Mouse (Mus musculus) gastrocnemius, postnatal 25 days (tissue): Measurements from ENCODE around the gene Abhd12b. TPM values are rescaled to one million over a fixed set of nuclear protein-coding genes. Genes with fewer than 3 reads are reported as not detected.

Experiments
- DNase-seq: peaks from one replicate; pipeline ENCODE4 v3.0.0; 2022
- long read RNA-seq, 2 experiments: library from polyadenylated mRNA; stranded (forward); transcript quantifications; one replicate each; pipeline ENCODE4 v2.0.0; 2021
- total RNA-seq, 2 experiments: library from RNA; stranded (reverse); gene quantifications; 1 replicate in 1 of 2; 2 replicates in 1 of 2; pipeline ENCODE4 v1.2.3; 2021

Gene Abhd12b
- not detected for total RNA-seq
- long read RNA-seq, experiment 1: 0 reads
- long read RNA-seq, experiment 2: 0 reads

DNA sequence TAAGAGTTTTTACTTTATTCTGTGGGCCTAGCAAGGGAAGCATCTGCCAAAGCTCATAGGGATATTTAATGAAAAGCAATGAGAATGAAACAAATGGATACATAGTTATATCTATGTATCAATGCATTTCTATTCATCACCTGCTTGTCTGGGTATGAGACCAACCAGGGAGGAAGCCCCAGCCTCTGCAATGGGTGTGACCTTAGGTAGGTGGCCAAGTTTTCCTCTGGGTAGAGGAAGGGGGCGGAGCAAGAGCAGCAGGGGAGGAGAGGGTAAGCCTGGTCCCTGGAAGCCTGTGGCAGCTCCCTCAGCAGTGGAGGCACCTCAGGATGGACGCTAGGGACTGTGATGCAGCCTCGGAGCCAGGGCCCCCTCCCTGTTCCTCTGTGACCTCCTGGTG lies at the start of gene Abhd12b:
TSS of gene Abhd12b (plus strand) at position 301 of the 400 bp plus-strand sequence.
- DNase-seq: no peak

DNA sequence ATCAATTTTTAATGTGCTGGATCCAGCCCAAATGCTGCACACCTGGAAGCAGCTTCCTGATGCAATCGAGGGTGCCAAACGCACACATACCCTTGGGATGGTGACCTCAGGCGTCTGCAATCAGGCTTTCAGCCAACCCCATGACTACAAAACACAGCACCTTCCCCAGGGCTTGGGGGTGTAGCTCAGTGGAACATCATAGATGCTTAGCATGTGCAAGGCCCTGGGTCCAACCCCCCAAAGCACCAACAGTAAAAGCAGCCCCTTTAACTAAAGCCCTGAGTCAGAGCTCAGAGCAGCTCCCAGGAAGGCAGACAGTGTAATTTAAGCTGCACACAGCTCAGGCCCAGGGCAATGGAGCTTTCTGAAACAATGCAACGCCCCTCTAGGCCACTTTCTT lies 49.7 kb upstream of the Abhd12b start:
- DNase-seq: no peak

DNA sequence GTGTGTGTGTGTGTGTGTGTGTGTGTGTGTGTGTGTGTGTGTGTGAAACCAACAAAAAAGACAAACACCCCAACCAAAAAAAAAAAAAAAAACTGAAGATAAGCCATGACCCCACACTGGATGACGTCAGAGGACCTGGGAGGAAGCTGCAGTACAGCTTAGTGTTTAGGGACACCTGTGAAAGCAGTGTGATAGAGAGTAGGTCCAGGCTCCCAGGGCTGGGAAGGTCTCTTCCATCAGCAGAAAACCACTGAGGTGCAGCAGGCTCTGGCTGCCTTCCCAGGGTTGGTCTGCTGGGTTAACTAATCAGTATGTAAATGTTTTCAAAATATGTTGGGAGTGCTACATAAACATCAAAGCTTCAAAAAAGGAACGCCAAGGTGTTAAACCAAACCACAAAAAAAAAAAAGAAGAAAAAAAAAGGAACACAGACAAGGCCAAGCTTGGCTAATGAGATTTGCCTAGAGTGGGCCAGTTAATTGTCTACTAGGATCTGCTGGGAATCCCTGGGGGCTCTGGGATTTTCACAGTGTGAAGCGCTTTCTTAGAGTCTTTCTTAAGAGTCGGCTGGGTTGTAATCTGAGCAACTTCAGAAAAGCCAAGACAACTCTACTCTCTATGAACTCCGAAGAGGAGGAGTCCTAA lies 49.0 kb upstream of the Abhd12b start:
- no peak for DNase-seq

DNA sequence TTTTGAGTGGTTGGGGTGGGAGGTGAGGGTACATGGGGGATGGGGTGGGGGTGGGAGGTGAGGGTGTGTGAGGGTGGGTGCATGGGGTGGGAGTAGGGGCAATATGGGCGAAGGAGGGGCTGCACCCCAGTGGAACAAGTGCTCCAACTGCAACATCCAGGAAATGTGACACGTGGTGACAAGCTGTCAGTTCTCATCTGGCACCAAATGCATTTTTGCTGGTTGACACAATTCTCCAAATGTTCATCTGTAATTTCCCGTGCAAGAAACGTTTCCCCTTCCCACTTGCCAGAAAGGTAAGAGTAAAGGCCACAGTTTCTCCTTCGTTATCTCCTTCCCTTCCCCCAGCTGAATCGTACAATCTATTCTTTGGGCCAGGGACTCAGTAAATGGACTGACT lies 48.1 kb upstream of the Abhd12b start:
- DNase-seq: no peak

DNA sequence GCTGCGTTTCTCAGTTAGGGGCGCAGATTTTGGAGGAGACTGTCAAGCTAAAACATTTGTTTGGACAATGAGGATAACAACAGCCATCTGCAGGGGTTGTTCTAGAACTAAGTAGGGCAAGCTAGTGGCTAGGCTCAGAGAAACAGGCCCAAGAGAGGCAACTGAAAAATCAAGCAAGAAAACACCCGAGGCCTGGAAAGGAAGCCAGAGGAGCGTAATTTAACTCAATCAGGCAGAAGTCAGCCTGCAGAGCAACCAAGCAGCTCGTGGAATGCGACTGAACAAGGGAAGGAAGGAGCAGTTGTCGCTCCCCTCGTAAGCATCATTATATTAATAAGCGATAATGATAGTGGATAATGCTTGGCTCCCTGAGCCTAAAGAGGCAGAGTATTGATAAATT lies 47.4 kb upstream of the Abhd12b start:
- no peak for DNase-seq

DNA sequence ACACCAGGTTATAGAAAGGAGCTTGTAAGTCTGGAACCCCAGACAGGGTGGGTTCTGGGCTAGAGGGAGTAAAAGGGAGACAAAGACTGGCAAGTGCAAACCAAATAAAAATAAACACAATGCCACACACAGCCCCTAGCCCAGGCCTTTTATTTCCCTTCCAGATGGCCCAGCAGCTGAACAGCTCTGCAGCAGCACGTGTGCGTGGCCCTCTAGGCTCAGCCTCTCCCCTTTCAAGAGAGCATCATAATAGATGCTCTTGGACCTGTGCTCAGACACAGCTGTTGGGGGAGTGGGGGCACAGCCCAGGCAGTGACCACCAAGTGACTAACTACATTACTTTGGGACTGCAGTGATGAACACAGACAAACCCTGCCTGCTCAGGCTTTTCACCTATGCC lies 45.8 kb upstream of the Abhd12b start:
- DNase-seq: no peak

DNA sequence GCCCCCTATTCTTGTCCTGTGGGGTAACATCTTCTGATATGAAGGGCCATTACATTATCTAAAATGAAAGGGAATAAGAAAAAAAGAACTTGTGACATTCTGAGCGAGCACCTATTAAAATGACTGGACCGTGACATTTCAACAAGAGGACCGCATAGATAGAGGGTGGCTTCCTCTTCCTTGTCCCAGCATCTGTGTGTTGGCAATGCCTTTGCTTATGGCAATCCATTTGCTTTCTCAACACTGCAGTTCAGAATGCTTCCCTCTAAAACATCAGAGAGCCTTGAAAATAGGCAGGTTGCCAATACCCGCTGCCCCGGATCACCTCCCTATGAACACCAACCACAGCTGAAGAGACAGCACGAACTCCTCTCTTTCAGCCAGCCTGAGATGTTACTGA lies 44.0 kb upstream of the Abhd12b start:
- DNase-seq: no peak

DNA sequence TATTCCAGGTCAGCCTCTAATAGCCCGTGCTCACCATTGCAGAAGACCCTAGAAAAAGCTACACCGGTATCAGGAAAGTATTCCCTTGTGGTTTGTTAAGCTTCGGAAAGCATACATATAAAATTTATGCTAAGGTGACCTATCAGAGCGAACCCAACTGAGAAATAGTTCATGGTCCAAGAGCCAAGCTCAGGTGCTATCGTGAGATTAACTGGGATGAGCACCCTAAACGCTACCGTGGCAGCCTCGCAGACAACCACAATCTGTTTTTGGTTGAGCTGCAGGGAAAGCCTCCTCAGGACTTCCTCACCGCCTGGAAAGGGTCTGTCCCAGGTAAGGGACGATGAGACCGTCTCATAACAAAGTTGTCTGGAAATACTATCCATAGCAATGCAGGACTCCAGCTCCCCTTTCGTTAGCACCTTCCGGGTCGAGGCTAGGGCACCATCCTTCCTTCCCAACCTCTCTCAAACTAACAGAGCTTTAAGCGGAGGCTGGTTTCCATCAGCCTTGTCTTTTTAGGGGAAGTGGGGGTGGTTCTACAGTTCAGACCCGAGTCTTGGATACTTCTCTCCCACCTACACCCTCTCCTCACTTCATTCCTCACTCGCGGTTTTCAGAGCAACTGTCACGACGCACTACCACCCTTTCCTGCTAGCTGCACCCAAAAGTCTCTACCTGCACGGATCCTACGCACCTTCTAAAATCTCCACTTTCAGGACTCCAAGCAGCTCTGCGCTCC lies 43.4 kb upstream of the Abhd12b start:
- DNase-seq: no peak

DNA sequence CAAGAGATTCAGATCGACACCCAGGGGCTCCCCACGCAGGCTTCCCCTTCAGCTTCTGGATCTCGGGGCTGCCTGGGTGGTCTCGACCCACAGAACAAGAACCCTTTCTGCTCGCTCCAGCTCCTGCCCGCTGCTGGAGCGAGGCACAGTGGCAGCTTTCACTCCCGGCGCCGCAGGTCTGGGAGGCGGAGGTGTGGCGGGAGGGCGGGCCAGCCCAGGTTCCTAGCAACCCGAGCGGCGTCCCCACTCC lies 42.9 kb upstream of the Abhd12b start:
- DNase-seq: no peak

DNA sequence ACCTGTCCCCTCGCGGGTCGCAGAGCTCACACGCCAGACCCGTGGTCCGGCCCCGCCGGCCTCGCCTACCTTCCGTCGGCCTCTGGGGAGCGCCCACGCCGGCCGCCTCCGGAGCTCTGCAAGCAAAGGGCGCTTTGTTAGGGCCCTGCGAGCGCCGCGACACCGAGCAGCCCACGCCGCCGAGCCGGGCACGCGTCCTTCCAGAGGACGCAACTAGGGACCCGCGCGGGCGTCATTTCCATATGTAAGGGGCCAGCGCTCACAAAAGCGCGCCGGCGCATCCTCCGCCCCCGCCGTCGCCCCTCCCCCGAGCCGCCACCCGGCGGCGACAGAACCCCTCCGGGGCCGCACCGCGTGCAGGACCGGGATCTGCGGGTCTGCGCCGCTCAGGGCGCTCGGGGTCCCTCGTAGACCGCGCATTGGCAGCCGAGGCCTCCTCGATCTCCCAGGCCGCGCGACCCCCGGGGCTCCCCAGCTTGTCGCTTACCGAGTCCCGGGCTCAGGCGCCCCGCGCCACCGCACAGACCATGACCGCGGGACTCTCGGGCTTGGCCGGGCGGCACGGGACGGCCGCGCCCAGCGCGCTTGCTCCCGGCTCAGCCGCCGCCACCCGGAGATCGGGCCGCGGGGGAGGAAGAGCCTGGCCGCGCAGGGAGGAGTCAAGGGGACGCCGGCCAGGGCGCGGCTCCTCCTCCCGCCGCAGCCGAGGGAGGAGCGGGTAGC lies 42.4 kb upstream of the Abhd12b start:
- peak; percentile 83 for DNase-seq

DNA sequence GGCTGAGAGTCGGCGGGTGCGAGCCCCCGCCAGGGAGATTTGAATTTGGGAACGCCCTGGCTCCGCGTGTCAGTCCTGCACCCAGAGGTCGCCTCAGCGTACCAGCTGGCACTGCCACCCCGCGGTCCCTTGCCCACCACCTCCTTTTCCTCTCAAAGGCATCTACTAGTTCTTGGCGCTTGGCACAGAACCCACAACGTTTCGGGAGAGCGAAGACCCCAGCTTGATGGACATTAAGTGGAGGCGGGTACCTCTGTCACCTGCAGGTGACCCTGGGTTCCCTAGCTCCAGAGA lies 41.9 kb upstream of the Abhd12b start:
- no peak for DNase-seq

DNA sequence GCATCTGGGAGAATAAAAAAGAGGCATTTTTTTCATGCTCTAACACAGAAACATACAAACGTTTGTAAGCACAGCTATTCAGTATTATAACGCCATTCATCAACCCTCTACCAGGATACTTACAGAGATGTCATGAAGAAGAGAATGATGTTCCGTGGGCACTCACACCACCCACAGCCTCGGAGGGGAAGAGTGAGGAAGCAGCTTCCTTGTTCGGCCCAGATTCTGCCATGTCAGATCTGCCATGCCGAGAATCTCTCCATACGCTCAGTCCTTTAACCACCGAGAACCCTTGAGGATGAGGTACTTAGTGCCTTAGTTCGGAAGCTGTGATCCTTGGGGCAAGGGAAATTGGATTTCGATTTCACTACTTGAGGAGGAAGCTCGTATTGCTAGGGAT lies 40.6 kb upstream of the Abhd12b start, which contains the start of gene Nin:
TSS of gene Nin (minus strand) at position 367 of the 400 bp plus-strand sequence.
- DNase-seq: no peak

DNA sequence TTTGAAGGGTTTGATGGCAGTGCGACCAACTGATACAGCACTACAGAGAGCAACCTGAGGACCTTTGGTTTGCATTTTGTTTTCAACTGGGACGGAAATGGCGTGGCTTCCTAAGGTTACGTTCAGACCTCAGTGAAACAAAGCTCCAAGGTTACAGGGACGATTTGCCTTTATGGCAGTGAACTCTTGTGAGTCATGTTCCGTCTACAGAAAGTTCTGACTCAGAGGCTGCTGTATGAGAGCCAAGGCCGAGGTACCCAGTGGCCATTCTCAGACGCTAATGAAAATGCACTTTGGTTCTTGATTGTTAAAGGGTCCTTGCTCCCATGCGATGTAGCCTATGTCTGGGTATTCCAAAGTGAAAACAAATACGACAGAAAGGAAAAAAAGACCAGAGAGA lies 36.8 kb upstream of the Abhd12b start:
- no peak for DNase-seq

DNA sequence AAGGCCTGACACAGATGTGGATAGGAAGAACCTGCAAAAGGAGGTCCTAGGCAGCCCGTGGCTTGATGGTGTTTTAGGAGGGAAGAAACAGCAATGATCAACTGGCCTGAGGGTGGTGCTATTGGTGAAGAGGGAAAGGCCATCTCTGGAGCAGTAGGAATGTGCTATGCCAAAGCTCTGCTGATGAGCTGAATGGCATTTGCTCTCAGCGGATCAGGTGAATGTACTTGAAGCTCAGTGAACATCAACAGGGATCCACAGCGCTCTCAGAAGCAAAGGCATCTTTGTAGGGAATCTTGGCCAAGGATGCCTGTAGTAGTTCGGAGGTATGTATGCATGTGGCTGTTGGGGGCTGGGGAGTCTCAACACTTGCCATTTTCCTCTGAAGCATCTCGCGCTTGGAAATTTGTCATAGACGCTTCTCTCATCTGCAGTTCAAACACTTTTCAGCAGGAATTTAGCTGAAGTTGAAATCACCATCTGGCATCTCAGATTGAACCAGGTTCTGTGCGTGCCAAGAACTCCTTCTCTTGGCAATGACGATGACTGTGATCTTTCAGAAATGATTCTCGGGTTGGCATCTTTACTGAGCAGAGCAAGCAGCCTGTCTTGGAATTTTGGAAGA lies 35.1 kb upstream of the Abhd12b start:
- no peak for DNase-seq

DNA sequence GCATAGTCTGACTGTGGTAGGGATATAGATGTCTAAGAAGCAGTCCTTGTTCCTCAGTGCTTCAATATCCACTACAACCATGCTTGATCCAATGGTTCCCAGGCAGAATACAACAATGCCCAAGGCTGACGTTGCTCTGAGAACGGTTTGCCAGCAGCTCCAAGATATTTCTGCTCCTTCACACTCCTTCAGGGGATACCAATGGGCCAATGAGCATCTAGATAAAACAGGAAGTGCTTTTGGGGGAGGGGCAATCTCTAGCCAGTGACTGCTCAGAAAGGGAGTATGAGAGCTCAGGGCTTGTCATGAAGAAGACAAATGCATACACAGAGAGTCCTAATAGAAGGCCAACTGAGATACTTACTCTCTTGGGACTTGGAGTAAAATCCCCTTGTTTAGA lies 34.4 kb upstream of the Abhd12b start:
- no peak for DNase-seq

DNA sequence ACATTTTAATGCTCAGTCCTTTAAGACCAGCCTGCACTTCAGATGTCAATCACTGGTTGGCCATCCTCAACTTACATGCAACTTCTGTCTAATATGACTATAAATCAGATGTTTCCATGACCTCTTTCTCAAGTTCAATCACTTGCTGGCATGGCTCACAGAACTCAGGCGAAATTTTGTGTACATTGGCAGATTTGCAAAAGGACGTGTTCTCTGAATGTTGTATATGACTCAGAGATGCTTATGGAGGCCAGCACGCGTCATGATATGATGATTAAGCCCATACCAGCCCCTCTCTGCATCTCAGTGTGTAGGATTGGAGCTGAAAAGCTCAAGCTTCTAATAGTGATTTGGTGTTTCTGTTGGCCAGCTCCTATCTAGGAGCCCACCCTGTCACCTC lies 27.3 kb upstream of the Abhd12b start:
- no peak for DNase-seq

DNA sequence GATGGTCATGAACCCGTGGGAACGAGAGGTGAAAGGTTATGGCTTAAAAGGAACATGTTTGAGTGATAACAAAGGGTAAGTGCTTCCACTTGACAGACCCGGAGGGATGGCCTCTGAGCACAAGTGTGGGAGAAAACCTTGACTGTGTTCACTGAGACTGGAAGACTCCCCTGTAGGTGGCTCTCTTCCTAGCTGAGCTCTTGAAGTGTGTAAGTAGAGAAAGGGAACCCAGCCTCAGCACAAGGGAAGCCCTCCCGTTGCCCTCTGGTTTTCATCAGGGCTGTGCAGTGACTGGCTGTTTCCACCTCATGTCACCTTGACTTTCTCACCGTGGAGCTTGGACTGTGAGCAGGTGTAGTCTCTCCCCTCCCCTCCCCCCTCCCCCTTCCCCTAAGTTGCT lies 24.8 kb upstream of the Abhd12b start:
- no peak for DNase-seq

DNA sequence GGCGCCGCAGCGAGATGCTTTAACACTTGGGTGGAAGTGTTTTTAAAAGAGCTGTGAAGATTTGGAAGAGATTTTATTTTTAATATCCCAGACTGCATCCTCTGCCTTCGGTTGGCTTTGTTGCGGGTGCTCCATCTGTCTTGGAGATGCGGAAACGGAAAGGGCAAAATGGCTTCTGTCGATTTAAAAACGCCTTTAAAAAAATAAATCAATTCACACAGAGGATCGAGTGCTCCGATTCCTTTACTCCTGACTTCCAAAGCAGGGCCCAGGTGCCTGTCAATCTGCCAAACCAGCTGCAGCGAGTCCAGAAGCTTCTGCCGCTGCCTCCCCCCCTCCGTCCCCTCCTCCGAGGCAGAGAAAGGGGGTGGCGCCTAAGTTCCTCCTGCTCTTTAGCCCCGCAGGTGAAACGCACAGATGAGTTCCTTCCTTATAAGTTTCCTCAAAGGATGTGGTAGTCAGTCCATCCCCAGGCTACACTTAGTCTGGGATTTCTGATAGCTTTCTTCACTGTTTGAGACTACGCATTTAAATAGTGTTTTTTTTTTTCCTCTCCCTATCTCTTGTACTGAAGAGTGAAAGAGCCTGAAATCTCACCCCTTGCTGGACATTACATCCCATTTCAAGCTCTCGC lies 22.8 kb upstream of the Abhd12b start:
- DNase-seq: no peak

DNA sequence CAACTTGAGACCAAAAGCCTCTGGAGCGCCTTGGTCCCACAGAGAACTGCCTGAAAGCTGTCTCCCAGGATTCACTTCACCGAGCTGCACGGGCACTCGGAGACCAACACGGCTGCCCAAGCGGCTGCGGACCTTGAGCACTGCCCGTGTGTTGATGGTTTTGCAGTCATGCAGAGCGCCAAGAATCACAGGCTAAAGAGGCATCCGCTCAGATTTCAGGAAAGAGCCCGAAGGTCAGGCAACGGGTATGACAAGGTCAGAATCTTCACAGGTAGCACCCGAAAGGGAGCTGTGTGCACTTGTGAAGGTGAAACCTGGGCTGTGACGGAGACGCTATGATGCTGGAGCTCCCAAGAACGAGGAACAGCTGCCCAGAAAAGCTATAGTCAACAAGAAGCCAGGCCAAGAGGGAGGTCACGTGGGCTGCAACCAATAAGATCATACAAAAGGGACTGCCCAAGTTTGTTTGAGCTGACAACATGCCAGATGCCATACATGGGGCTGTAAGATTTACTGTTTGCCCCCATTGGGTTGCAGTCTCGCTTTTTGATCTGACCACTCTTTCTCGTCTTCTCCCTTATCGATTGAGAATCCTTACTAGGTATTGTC lies 19.2 kb upstream of the Abhd12b start:
- no peak for DNase-seq

DNA sequence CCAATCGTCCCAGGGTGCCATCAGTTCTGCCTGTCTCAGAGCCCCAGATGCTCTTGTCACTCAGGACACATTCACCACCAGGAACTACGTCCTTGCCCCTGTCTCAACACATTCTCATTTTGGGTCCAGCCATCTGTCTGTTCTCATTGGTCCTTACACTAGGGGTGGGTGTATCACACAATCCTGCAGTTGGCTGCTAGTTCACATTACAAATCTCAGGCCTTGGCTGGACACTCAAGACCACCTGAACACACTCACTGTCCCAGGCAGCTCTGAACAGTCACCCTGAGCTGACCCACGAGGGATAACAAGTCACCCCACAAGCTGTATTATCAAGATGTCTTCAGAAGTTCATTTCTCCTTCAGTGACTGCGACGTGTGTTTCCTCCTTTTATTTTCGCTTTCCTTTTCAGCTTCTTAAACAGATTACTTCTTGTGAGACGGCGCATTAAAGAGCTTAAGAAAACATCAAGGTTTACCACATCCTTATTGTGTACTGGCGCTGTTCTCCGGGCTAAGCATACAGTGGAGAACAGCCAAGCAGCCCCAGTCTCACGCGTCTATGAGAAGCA lies 17.7 kb upstream of the Abhd12b start:
- no peak for DNase-seq

DNA sequence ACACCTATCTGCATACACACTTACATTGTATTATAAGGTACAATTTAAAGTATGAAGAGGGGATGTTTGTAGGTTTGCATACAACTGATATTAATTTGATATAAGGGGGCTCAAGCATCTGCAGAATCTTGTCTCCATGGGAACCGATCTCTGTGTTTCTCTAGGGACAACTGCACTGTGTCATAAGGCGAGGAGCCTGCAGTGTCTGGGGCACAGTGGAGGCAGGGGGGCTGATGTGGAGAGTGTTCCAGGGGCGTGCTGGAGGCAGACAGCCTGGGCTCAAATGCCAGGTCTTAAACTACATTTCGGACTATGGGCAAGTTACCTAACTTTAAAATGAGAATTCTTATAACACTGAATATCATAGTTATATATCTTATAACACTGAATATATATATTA lies 16.8 kb upstream of the Abhd12b start:
- DNase-seq: no peak

DNA sequence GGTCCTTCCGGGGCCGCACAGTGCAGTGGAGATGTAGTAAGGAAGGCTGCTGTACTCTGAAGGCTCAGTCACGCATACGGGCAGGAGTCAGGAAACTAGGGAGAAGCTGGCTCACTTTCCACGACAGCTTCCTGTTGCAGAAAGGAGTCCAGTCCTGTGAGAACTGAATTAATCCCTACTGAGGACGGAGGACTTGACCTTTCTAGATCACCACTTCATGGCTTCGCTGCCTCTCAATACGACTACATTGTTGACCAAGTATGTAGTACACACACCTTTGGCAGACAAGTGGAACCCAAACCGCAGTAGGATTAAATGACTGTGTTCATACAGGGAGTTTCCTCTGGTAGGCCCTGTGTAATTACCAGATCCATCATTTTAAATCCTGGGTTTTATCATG lies 16.3 kb upstream of the Abhd12b start:
- no peak for DNase-seq
